Comparison of ENCODE assay signal across 15 mouse cellular contexts in the genomic region with DNA sequence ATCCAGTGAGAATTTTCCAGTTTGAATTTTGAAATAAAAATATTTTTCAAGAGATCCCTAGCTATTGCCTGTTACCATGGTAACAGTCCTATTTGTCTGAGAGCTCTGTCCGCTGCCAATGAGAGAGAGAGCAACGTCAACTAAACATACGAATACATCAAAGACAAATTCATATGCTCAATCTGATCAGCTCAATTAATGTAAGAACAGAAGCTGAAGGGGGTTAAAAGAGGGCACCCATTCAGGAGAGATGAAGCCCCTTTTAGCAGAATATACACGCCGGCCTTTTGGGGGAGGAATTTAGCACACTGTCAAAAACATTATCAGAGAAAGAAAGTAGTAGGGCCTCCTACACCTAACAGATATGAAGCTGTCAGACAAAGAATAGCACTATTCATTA.
DNase-seq lines count a peak whose midpoint lies in the region; ATAC-seq and TF ChIP-seq lines count a peak whose summit lies in the region.
"Had no signal": no experiment of that assay in that cellular context is flagged by ENCODE, and none has a peak within 500 bp of the region (broad histone marks: within the 10 kb centered on the region; RNA-seq: fewer than 3 reads in every experiment).

No protein-coding gene starts in this region.

- DNase-seq in right cerebral cortex, postnatal 25 days, result peak; percentile 13
- no peak for DNase-seq in right cerebral cortex, adult 18-20 months
- DNase-seq in midbrain, embryonic 14.5 days, result peak; percentile 83
- DNase-seq in embryo, embryonic 9.5 days (ENCODE audit: extremely low spot score), result no peak
- no peak for DNase-seq in lung, adult 2 months
- no peak for DNase-seq in kidney, adult 11 months
- DNase-seq: adrenal gland, postnatal 10 days; cerebellum, adult 11-12 months; gastrocnemius, postnatal 10 days; kidney, adult 8-10 months; lung, postnatal 14 days; thymus, postnatal 4 days had no signal

- peak; percentile 71 for ATAC-seq in hindbrain, embryonic 13.5 days (ENCODE audit: low FRiP score)
- peak; percentile 77 for ATAC-seq in midbrain, embryonic 14.5 days (ENCODE audit: low FRiP score, low TSS enrichment)
- ATAC-seq: Patski had no signal

- no peaks in the 10 kb centered on the region for H3K36me3 ChIP-seq in hindbrain, embryonic 13.5 days
- H3K36me3 ChIP-seq in midbrain, embryonic 14.5 days (ENCODE audit: control insufficient read depth, insufficient read depth, low read length), result no peaks in the 10 kb centered on the region

- peaks cover 14% of the 10 kb centered on the region for H3K4me1 ChIP-seq in hindbrain, embryonic 13.5 days (replicated peaks)
- H3K4me1 ChIP-seq in midbrain, embryonic 14.5 days (ENCODE audit: control insufficient read depth, insufficient read depth, low read length), result peaks cover 14% of the 10 kb centered on the region; the same call in 1 of the 2 replicates
- no peaks in the 10 kb centered on the region for H3K4me1 ChIP-seq in lung, adult 2 months (ENCODE audit: control insufficient read depth, insufficient read depth, low read length)

- H3K27me3 ChIP-seq in hindbrain, embryonic 13.5 days, result no peaks in the 10 kb centered on the region
- H3K27me3 ChIP-seq in midbrain, embryonic 14.5 days (ENCODE audit: control insufficient read depth, insufficient read depth, low read length), result no peaks in the 10 kb centered on the region
- H3K27me3 ChIP-seq: CH12.LX, Patski had no signal

- no peak for TF ChIP-seq POLR2A in lung, adult 2 months (IDR thresholded peaks at IDR 0.05; ENCODE audit: borderline replicate concordance, extremely low read depth, low read depth, low read length)

- peak overlapping the region; percentile 37; the same call in 1 of the 2 replicates for H3K27ac ChIP-seq in hindbrain, embryonic 13.5 days
- peak overlapping the region; percentile 75 for H3K27ac ChIP-seq in midbrain, embryonic 14.5 days (replicated peaks; ENCODE audit: low read depth, low read length)

- 29% methylated on average over 5 of the region's 5 CpGs for WGBS in hindbrain, embryonic 13.5 days
- WGBS in midbrain, embryonic 14.5 days, result 22% methylated on average over 5 of the region's 5 CpGs
- whole genome bisulfite sequencing in lung, adult 2 months, result 71% methylated on average over 5 of the region's 5 CpGs

- no peaks in the 10 kb centered on the region for H3K9me3 ChIP-seq in hindbrain, embryonic 13.5 days
- no peaks in the 10 kb centered on the region for H3K9me3 ChIP-seq in midbrain, embryonic 14.5 days (ENCODE audit: control insufficient read depth, low read length)

- H3K4me3 ChIP-seq in hindbrain, embryonic 13.5 days, result no peak overlapping the region
- H3K4me3 ChIP-seq in midbrain, embryonic 14.5 days (replicated peaks; ENCODE audit: low read depth, low read length), result no peak overlapping the region
- no peak overlapping the region for H3K4me3 ChIP-seq in lung, adult 2 months (replicated peaks; ENCODE audit: extremely low read depth, low read depth, low read length)

- TF ChIP-seq CTCF in lung, adult 2 months (IDR thresholded peaks at IDR 0.05; ENCODE audit: insufficient read depth, low read length), result no peak

- H3K9ac ChIP-seq in hindbrain, embryonic 13.5 days, result no peak overlapping the region
- H3K9ac ChIP-seq in midbrain, embryonic 14.5 days (replicated peaks; ENCODE audit: low read length), result 0 out of 2 replicates have a peak overlapping the region, but pooled peaks have one; percentile 23

- H3K4me2 ChIP-seq in hindbrain, embryonic 13.5 days, result peak overlapping the region; percentile 33
- H3K4me2 ChIP-seq in midbrain, embryonic 14.5 days (ENCODE audit: low read length), result peak overlapping the region; percentile 41

Comparison
In these comparisons a context has a peak if more than half of its experiments do, and no peak if none do; other contexts are left out.
1. DNase-seq: peak in right cerebral cortex, postnatal 25 days (single experiment) and midbrain, embryonic 14.5 days (single experiment); none in right cerebral cortex, adult 18-20 months (single experiment), embryo, embryonic 9.5 days (single experiment), lung, adult 2 months (single experiment) and kidney, adult 11 months (single experiment).